Mouse (Mus musculus): ENCODE results near the gene Sectm1a. TPM values are rescaled to one million over a fixed set of nuclear protein-coding genes. Genes with fewer than 3 reads are reported as not detected.
"Not testable (repeated sequence)": the region's sequence is repeated elsewhere in the genome, so short reads cannot be mapped to it uniquely, and the experiment has no call there.

The Sectm1a gene
- total RNA-seq (2021) = under 1 TPM in 1 of 2 experiments, not detected in 1; 0.26 TPM
- long read RNA-seq, experiment 1 = 0 reads
- long read RNA-seq, experiment 2 = 0 reads

DNA sequence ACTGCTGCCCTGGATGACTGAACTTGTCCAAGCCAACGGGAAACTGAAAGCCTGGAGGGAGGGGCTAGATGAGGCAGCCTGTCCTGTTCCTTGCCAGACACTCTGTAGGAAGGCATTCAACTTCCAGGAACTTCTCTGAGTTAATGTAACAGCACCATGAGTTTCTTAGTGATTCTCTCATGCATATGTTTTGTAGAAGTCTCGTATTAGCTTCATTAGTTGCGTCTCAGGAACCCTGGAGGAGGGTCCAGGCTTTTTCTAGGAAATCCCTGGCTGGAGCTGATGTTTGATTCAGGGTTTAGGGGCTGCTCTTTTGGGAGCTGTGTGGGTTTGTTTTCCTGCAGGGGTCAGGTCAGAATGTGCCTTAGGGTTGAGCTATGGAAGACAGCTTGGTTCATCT lies at the start of gene Sectm1a:
Gene Sectm1a, minus strand, starts transcription at position 101 of the 400 bp plus-strand sequence.
- DNase-seq = no peak

DNA sequence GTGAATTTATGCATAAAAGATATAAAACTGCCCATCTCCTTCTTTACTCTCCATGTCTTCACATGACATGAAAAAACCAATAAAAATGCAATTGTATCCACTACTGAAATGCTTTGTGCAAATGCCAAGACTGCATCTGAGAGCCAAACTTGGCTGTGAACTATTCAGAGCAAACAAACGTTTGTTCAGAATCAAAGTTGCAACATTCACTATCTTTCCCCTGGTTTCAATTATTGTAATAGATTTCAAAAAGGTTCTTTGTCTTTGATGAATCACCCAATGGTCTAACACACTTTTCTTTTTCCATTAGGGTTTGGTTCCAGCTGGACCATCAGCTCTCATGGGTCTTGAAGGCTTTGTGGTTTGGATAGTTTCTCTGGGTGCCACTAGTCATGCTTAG lies 48.6 kb upstream of the Sectm1a start:
- DNase-seq = no peak

DNA sequence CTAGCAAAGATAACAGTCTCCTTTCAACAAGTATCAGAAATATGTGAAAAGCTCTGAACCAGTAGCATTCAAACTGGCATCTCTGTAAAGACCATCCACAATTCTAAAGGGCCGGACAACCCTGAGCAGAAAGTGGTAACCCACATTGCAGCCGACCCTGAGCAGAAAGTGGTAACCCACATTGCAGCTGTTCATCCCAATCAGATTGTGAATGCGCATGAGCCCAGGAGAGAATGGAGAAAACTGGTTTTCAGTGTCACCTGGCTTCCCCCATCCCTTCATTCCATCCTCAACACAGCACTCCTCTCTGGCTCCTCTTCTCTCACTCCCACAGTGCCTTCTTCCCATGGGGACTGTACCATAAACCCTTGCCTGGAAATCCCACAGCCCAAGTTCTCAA lies 46.4 kb upstream of the Sectm1a start:
- DNase-seq = no peak

DNA sequence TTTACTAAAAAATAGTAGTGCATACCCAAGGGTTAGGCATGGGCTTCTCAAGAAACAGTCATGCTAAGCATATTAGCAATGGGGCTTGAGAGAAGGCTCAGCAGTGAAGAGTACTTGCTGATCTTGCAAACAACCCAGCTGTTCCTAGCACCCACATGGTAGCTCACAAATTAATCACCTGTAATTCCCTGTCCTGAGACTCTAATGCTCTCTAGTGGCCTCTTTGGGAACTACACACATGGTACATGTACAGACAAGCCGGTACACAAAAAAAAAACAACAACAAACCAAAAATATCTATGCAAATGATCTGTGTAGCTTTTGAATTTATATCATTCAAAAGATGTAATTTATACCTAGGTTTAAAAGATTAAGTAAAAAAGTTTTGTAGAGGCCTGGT lies 45.4 kb upstream of the Sectm1a start:
- DNase-seq = no peak

DNA sequence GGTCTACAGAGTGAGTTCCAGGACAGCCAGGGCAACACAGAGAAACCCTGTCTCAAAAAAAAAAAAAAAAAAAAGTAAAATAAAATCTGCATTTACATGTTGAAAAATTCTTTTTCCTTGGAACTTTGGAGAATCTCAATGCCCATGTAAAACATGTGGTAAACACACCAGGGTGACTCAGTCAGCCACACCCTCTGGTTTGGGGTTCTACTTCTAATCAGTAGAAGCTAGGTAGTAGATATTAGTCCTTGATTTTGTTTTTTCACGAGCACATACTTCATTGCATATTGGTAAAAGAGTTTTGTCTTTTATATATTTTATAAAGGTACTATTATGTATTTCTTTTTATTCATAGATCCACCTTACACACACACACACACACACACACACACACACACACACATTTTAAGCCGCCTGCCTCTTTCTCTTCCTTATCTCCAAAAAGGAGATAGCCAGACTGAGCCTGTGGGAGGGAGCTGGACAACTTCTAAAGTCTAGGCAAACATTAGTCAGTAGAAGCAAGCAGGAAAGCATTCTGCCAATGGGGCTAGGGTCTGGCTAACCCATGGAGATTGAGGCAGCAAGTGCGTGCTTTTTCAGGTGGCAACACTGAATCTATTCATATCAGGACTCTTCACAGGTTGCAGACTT lies 44.6 kb upstream of the Sectm1a start:
- no peak for DNase-seq

DNA sequence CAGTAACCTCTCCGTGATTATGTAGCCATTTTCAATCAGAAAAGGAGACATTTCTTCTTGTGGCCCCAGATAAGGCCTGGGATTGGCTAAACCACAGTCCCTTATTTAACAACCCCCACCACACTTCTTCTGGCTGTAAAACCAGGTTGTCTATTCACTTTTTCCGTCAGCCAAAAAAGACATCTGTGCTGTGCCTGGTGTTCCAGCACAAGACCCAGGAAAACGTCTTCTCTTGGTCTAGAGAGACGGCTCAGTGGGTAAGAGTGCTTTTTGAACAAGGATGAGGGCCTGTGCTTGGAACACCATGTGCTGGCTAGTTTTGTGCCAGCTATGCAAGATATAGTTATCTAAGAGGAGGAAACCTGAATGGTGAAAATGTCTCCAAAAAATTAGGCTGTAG lies 42.4 kb upstream of the Sectm1a start:
- no peak for DNase-seq

DNA sequence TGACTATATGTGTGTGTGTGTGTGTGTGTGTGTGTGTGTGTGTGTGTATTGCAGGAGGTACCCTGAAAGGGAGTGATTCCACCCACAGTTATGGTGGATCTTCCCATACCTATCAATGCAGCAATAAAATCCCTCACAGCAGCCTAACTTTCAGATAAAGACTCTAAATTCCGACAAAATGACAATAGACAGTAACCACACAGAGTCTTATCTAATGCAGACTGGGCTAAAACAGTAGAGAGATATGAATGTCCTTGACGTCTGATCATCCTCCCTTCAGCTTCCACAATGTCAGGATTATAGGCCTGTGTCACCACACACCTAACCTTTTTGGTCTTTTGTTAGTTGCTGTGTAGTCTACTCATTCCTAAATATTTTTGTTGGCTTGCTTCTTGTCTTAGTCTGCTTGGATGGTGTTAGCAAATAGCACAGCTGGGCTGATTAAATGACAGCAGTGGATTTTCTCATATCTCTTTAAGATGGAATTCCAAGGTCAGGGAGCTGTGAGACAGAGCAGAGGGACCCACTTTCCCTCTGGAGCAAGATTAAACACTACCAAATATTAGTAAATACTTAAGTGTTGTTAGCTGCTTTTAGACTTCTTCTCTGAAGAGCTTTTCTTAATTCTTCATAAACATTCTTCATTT lies 41.1 kb upstream of the Sectm1a start:
- DNase-seq = no peak

DNA sequence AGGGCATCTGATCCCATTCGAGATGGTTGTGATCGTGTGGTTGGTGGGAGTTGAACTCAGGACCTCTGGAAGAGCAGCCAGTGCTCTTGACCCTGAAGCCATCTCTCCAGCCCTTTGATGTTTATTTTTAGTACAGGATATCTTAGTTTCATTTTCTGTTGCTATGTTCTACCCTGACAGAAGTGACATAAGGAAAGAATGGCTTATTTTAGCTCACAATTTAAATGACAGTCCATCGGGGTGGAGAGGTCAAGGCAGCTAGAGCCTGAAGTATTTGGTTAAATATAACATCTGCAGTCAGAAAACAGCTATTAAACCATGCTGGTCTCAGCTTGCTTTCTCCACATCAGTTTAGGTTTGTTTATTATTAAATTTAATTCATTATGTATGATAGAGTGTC lies 40.1 kb upstream of the Sectm1a start:
- DNase-seq = no peak

DNA sequence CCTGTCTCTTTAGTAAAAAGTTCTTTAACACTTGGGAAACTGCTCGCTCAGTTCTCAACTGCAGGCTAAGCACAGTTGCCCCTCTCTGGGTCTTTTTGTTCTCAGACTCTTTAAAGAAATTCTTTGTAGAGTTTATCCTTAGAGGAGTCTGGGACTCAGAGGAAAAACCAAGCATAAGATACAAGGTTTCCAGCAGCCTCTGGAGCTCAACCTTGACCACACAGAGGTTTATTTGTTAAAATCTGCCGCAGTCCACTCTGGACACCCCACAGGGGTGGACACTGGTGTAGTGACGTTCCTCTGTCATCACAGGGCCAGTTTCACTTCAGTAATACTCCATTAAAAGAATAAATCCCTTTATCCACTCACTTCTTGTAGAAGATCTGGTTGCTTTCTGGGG lies 37.6 kb upstream of the Sectm1a start, which contains the start of gene Tex19.2:
Gene Tex19.2, minus strand, starts transcription at position 101 of the 400 bp plus-strand sequence.
- no peak for DNase-seq

DNA sequence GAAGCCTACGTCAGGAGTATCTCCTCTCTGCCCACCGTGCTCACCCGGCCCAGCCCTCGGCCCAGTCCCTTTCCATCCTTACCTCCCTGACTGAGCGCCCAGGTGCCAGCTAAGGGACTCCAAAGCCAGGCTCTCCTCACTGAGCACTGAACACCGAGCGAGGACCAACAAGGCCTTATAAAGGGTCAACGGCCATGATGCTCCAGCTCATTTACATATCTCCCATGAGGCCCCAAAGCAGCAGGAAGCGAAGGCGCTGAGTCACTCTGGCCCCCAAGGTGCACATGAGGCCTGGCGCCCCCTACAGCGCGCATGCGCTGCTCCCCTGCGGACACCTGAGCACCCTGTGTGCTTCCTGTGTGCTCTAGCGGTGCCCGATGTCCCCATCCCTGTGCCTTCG lies 37.1 kb upstream of the Sectm1a start:
- DNase-seq = no peak

DNA sequence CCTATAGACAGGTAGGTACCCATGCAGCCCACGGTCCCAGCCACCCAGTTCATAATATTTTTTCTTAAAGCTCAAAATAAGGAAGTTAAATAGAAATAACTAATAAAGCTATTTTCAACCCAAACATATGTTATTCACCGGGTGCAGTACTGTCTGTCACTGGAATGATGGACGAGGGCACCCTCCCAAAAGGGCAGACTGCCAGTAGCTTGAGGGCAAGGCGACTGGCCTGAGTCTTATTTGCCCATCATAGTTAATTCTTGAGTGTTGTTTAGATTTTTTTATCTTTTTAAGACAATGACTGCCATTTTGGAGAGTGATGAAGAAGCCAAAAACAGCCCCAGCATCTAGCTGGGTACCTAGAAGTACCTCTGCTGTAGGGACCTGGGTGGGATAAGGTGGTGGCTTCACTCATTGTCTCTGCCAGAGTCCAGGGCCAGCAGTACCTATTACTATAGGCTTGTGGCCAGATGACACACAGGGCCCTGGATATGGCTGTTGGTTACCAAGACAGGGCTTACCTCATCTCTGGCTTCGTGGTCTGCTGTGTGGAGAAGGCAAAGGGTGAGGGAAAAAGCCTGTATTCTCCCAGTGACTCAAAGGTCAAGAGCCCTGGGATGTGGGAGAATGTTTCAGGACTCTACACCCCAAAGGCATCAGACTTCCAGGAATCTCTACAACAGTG lies 31.2 kb upstream of the Sectm1a start:
- DNase-seq = no peak

DNA sequence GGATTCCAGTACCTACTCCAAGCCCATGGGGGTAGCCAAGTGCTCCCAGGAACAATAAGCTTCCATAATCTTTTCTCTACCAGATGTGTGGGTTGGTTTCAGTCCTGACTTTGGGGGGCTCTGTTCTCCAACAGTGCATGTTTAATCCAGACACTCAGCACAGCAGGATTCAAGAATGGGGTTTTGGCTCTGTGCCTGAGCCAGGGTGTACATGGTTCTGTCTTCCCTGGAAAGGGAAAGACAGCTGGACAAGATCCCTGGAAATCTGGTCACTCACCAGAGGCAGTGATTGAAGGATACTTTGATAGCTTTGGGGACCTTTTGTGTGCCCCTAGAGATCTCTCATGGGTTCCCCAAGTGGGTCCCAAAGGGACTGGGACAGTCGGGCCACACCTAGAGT lies 30.6 kb upstream of the Sectm1a start:
- no peak for DNase-seq

DNA sequence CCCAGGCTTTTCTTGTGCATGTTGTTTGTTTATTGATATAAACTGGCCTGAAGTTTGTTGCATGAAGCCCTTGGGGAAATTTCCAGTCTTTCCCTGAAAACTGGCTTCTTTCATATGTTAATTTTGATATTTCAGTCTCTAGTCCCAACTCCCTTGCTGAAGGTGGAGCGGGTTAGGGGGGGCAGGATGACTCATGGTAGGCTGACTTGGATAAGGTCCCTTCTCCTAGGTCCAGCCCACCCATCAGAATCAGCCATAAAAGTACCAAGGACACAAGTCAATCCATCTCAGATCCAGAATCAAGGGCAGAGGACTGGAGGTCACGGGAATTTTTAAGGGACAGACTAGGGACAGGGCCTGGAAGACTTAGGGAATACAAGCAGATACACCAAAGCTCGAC lies 30.0 kb upstream of the Sectm1a start:
- DNase-seq = no peak

DNA sequence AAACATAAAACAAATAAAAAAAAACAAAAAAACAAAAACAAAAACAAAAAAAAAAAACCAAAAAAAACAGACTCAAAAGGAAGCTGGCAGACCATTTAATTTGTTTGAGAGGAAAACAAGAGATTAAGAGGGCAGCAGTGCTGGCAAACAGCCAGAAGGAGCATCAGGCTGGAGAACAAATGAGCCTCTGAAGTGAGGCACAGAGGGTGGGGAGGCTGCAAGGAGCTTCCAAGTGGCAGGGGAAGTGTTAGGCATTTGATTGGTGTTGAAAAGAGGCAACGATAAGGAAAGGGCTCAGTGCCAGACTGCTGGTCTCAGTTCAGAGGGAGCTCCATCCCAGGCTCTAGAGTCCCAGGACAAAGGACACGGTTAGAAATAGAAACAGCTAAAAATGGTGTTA lies 29.0 kb upstream of the Sectm1a start:
- peak; percentile 76 to 83 for DNase-seq

DNA sequence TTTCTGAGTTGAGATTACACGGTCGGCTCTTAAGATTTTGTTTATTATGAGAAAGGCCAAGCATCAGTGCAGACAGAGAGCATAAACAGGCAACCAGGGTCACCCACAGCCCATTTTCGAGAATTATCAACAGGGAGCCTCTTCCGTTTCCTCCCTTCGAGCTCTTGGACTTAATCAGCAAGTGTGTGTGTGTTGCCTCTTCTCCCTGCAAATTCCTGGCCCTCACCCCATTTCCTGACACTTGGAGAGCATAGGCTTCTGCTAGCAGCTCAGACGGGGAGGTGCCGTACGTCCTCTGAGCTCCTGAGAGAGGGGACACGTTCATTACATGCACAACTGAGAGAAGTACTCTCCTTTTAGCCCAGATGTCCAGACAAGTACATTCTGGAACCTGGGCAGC lies 27.0 kb upstream of the Sectm1a start:
- peak; percentile 32 to 37 for DNase-seq

DNA sequence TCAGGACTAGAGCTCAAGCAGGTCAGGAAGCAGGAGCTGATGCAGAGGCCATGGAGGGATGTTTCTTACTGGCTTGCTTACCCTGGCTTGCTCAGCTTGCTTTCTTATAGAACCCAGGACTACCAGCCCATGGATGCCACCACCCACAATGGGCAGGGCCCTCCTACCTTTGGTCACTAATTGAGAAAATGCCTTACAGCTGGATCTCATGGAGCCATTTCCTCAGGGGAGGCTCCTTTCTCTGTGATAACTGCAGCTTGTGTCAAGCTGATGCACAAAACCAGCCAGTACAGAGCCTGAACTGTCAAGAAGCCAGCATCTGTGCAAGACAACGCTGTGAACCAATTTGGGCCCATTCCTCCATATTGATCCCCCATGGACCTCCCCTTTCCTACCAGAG lies 26.2 kb upstream of the Sectm1a start:
- DNase-seq = not testable (repeated sequence)

DNA sequence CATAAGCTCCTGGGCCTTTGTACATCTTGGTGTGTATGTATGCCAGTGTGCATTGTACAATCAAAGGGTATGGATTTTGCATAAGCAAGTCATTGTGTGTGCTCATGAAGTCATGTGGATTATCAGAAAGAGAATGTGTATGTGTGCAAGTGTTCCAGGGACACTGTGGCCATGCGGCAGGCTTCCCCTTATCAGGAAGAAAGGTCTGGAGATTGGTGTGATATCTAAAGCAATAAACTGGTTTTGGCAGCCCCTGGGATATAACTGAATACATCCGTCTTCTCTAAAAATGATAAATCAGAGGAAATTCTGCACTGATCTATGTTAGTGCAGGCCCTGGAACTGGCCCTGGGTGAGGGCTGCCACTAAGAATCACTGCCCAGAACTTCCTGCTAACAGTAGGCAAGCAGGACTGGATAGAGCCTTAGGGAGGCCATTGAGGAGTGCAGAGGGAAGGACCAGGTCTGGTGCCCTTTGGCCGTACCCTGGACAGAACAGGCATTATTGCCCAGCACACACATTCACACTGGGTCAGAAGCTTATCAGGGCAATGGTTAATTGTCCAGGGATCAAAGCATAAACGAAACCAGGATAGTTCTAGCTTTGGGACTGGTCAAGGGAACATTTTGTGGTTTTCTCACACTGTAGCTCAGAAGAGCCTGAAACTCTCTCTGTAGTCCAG lies 20.2 kb upstream of the Sectm1a start:
- no peak for DNase-seq

DNA sequence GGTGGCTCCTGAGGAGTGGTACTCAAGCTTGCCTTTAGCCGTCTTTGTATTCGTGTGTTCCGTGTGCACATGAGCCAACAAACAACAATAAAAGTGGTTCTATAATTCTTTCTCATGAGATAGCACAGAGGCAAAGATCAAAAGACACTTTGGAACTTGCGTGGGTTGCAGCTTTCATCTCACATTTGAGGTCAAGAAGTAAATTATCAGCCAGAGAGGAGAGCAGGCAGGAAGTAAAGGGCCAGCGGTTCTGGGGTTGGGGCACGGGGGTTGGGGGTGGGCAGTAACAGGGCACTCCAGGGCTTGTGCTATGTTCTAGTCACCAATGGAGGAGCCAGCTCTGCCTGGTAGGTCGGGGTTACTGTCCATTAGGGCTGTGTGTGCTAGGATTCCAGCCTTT lies 19.7 kb upstream of the Sectm1a start:
- DNase-seq = no peak

DNA sequence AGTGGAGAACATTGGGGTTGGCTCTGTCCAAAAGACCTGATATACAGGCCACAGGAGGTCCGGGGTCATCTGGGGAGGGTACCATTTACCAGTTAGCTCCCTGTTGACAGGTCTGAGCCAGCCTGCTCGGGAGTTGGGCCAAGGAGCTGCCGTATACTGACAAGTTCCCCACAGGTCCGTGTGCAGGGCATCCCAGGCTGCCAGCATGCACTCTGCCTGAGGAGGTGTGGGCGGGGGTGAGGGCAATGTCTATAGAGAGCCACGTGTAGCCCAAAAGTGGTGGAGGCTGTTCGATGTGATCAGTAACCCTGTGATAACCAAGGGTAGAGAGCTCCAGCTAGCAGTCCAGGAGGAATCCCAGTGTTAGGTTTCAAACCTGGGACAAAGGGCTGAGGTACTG lies 18.7 kb upstream of the Sectm1a start:
- DNase-seq = no peak

DNA sequence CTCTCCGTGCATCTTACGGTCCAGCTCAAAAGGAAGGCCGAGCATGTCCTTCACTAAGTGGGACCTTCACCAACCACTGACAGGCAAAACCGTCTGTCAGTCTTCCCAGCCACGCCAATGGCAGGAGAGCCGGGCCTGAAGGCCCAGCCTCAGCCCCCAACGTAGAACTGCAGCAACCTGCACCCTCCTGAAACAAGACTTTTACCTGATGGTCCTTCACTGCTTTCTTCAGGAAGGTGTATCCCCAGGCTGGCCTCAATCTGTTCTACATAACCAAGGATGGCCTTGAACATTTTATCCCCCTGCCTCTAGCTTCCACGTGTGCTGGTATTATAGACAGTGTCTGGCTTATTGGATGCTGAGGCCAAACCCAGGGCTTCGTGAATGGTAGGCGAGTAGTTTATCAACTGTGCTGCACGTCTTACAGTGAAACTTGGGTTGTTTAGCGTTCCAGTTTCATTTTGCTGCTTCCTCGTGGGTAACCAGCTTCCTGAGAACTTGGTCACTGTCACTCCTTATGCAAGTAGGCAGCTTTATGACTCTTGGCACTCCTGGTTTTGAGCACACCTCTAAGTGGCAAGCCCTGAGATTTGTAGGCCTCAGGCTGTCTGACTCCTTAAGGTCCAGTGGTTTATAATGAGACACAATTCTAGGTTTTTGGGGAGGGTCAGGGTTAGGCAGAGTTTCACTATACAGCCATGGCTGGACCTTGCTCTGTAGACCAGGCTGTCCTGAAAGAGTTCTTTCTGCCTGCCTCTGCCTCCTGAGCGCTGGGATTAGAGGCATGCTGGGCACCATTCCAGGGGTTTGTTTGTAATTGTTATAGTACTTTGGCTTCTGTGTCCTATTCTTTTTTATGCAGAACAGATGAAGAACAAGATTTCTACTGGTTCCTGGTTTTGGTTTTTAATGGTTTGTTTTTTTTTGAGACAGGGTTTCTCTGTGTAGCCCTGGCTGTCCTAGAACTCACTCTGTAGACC lies 11.9 kb upstream of the Sectm1a start:
- DNase-seq = no peak

DNA sequence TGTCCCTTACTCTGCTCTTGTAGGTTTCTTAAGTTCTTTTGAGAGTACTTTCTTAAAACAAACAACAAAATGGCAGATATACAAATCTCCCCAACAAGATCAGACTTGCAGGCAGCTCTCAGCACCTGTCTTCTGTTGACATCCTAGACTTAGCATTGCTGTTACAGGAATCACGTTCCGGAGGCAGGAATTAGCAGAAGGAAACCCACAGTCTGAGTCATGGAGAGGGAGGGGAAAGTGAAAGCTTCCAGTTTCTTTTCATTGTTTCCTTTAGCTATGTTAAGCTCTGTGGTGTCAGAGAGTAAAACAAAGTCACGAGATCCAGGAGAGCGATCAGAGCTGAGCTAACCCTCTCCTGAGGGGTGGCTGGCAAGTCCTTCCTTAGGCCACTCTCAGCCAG lies 9.9 kb upstream of the Sectm1a start:
- DNase-seq = no peak
